Comparison of ENCODE assay signal across 25 mouse cellular contexts in genomic region chr10:75430147-75430537, GRCm38 (mm10). TPM values are rescaled to one million over a fixed set of nuclear protein-coding genes. Genes with fewer than 3 reads are reported as not detected.
DNase-seq lines count a peak whose midpoint lies in the region; ATAC-seq lines count a peak whose summit lies in the region.
"Had no signal": no experiment of that assay in that cellular context is flagged by ENCODE, and none has a peak within 500 bp of the region (broad histone marks: within the 10 kb centered on the region; RNA-seq: fewer than 3 reads in every experiment).

No protein-coding gene starts in this region.

- no peak overlapping the region for H3K9ac ChIP-seq in liver, embryonic 15.5 days
- H3K9ac ChIP-seq in liver, embryonic 16.5 days (ENCODE audit: low read depth, low read length), result no peak overlapping the region
- H3K9ac ChIP-seq: embryonic facial prominence, embryonic 13.5 days; forebrain, embryonic 12.5 days; forebrain, embryonic 15.5 days; heart, embryonic 12.5 days; heart, embryonic 15.5 days; hindbrain, embryonic 13.5 days had no signal

- no peaks in the 10 kb centered on the region for H3K27me3 ChIP-seq in liver, embryonic 15.5 days
- H3K27me3 ChIP-seq in liver, embryonic 16.5 days (ENCODE audit: control insufficient read depth, insufficient read depth, low read depth, low read length), result no peaks in the 10 kb centered on the region
- H3K27me3 ChIP-seq: embryonic facial prominence, embryonic 13.5 days; forebrain, embryonic 12.5 days; forebrain, embryonic 15.5 days; heart, embryonic 12.5 days; heart, embryonic 15.5 days; hindbrain, embryonic 13.5 days had no signal

- H3K4me1 ChIP-seq in liver, embryonic 15.5 days (replicated peaks), result peaks cover 4% of the 10 kb centered on the region; the same call in 1 of the 2 replicates
- H3K4me1 ChIP-seq in liver, embryonic 16.5 days (ENCODE audit: control insufficient read depth, low read depth, low read length), result peaks cover 2% of the 10 kb centered on the region; the same call in 1 of the 2 replicates
- H3K4me1 ChIP-seq: embryonic facial prominence, embryonic 10.5 days; embryonic facial prominence, embryonic 13.5 days; forebrain, embryonic 12.5 days; forebrain, embryonic 15.5 days; heart, embryonic 12.5 days; heart, embryonic 15.5 days; hindbrain, embryonic 13.5 days had no signal

- H3K36me3 ChIP-seq in liver, embryonic 15.5 days (replicated peaks), result 0 out of 2 replicates have a peak, but pooled peaks cover 5% of the 10 kb centered on the region
- no peaks in the 10 kb centered on the region for H3K36me3 ChIP-seq in liver, embryonic 16.5 days (ENCODE audit: control insufficient read depth, insufficient read depth)
- H3K36me3 ChIP-seq: embryonic facial prominence, embryonic 10.5 days; embryonic facial prominence, embryonic 13.5 days; forebrain, embryonic 12.5 days; forebrain, embryonic 15.5 days; G1E; heart, embryonic 12.5 days; heart, embryonic 15.5 days; hindbrain, embryonic 10.5 days; hindbrain, embryonic 13.5 days had no signal

- peak overlapping the region; percentile 64 for H3K27ac ChIP-seq in liver, embryonic 15.5 days (replicated peaks)
- H3K27ac ChIP-seq in liver, embryonic 16.5 days (ENCODE audit: low read length), result peak overlapping the region; percentile 73
- H3K27ac ChIP-seq: embryonic facial prominence, embryonic 10.5 days; embryonic facial prominence, embryonic 13.5 days; forebrain, embryonic 12.5 days; forebrain, embryonic 15.5 days; heart, embryonic 15.5 days; hindbrain, embryonic 10.5 days; hindbrain, embryonic 13.5 days had no signal

- DNase-seq in kidney, adult 18-20 months, result peak; percentile 1
- DNase-seq in kidney, postnatal 10 days, result no peak
- DNase-seq in liver, result no peak
- no peak for DNase-seq in Muller cell, postnatal 12 days (ENCODE audit: inconsistent ontology term)
- DNase-seq: adrenal gland, adult 2 months; adrenal gland, postnatal 14 days; cerebellum, adult 8-10 months; embryo, embryonic 11 days; gastrocnemius, postnatal 25 days; heart, adult 18-20 months; heart, postnatal 10 days; heart, postnatal 36 days had no signal

- no peak overlapping the region for H3K4me2 ChIP-seq in liver, embryonic 15.5 days
- H3K4me2 ChIP-seq in liver, embryonic 16.5 days (ENCODE audit: low read depth, low read length), result no peak overlapping the region
- H3K4me2 ChIP-seq: embryonic facial prominence, embryonic 13.5 days; forebrain, embryonic 12.5 days; forebrain, embryonic 15.5 days; heart, embryonic 12.5 days; heart, embryonic 15.5 days; hindbrain, embryonic 13.5 days had no signal

- H3K9me3 ChIP-seq in liver, embryonic 15.5 days (replicated peaks), result no peaks in the 10 kb centered on the region
- no peaks in the 10 kb centered on the region for H3K9me3 ChIP-seq in liver, embryonic 16.5 days (replicated peaks; ENCODE audit: control insufficient read depth, low read length)
- H3K9me3 ChIP-seq: embryonic facial prominence, embryonic 13.5 days; forebrain, embryonic 12.5 days; forebrain, embryonic 15.5 days; G1E; heart, embryonic 15.5 days; hindbrain, embryonic 13.5 days had no signal

- ATAC-seq in liver, embryonic 15.5 days (ENCODE audit: insufficient read depth), result no peak
- ATAC-seq in liver, embryonic 16.5 days (ENCODE audit: low read depth), result no peak
- ATAC-seq: forebrain, embryonic 15.5 days; hindbrain, embryonic 16.5 days had no signal

- H3K4me3 ChIP-seq in liver, embryonic 15.5 days (replicated peaks), result no peak overlapping the region
- H3K4me3 ChIP-seq in liver, embryonic 16.5 days (ENCODE audit: low read depth, low read length), result no peak overlapping the region
- H3K4me3 ChIP-seq: embryonic facial prominence, embryonic 10.5 days; embryonic facial prominence, embryonic 13.5 days; erythroblast, embryonic 14.5 days; forebrain, embryonic 12.5 days; forebrain, embryonic 15.5 days; heart, embryonic 12.5 days; heart, embryonic 15.5 days; hindbrain, embryonic 10.5 days; hindbrain, embryonic 13.5 days had no signal

- 68% methylated on average over 5 of the region's 5 CpGs for WGBS in liver, embryonic 15.5 days (ENCODE audit: insufficient replicate concordance)
- 68% methylated on average over 5 of the region's 5 CpGs for WGBS in liver, embryonic 16.5 days (ENCODE audit: insufficient replicate concordance)

RNA-seq across cellular contexts. Expression of gene Upb1, which starts 29.2 kb away (rescaled TPM):
- 28.0 and 32.6 TPM in 2 replicates for polyA plus RNA-seq in liver, embryonic 15.5 days (2015; fragmentation: Nextera tagmentation; extraction: Ambion mirVana)
- polyA plus RNA-seq in liver, embryonic 16.5 days (2015; fragmentation: Nextera tagmentation; extraction: Ambion mirVana), result 29.5 and 40.4 TPM in 2 replicates
- polyA plus RNA-seq: erythroblast, embryonic 14.5 days; forebrain, embryonic 12.5 days; G1E; hindbrain, embryonic 10.5 days had no signal
